Mouse (Mus musculus): ENCODE data around the gene Ost4.

DNA sequence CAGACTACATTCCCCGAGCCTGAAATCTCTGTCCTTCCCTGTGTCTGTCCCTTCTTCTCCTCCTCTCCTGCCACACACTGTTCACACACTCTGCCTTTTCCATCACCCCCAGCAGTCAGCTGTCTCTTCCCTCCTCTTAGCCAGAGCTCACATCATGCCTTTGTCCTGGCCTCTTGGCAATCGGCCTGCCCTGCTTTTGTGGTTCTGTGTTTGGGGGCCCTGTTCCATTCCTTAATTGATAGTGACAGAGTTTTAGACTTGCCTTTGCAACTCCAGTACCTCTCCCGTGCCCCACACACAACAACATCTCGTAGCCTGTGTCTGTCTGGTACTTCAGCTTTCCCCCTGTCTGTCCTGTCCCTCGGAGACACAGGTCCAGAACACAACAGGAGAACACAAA lies 4.6 kb upstream of the Ost4 start:
- no peak for TF ChIP-seq CTCF (conservative IDR thresholded peaks at IDR 0.05; ENCODE audit: low read length)
- no peak for TF ChIP-seq NANOG (IDR thresholded peaks at IDR 0.05; ENCODE audit: borderline replicate concordance, low read length)
- no peak for TF ChIP-seq POU5F1 (IDR thresholded peaks at IDR 0.05; ENCODE audit: borderline replicate concordance, low read length)

All from E14TG2a.4 (cell line).